Mouse (Mus musculus) small intestine, adult 2 months (tissue): ENCODE results near the gene Ppm1f.

Experiments used
- CTCF ChIP-seq: fragments of 200-500 bp; IDR thresholded peaks from 2 replicates; pipeline ENCODE4 v1.5.1; 2012; ENCODE audit warnings: low read depth, mild to moderate bottlenecking, control low read depth, inconsistent platforms, low read length, moderate library complexity, mixed read lengths; ENCODE audit not compliant: insufficient replicate concordance, insufficient read length; ENCODE audit errors: extremely low read depth
- POLR2A ChIP-seq: fragments of 200-500 bp; IDR thresholded peaks from 2 replicates; pipeline ENCODE4 v1.6.1; 2012; ENCODE audit warnings: low read depth, mild to moderate bottlenecking, control low read depth, inconsistent platforms, low read length, moderate library complexity

DNA sequence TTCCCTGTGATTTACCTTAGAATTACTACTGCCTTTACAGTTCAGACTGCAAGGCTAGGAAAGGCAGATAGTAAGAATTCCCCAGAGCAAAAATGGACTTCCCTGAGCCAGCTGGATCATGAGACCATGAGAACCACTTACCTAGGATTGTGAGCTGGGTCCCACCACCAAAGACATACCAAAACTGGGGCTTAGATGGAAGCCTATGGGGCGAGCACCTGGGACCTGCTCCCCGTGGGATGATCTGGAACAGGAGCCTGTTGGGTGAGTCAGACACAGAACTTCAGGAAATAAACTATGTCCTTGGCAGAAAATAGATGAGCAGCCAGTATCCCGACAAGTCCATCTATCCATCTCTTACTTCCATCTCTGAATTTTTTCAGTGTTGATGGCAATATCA, 34.0 kb upstream of the Ppm1f start:
- no peak for TF ChIP-seq CTCF
- TF ChIP-seq POLR2A: no peak
